Mouse (Mus musculus): ENCODE results near the gene Zc3h12c.
A peak's percentile ranks its signal among the peaks of the same experiment; 100 is the strongest.

Gene Zc3h12c

DNA sequence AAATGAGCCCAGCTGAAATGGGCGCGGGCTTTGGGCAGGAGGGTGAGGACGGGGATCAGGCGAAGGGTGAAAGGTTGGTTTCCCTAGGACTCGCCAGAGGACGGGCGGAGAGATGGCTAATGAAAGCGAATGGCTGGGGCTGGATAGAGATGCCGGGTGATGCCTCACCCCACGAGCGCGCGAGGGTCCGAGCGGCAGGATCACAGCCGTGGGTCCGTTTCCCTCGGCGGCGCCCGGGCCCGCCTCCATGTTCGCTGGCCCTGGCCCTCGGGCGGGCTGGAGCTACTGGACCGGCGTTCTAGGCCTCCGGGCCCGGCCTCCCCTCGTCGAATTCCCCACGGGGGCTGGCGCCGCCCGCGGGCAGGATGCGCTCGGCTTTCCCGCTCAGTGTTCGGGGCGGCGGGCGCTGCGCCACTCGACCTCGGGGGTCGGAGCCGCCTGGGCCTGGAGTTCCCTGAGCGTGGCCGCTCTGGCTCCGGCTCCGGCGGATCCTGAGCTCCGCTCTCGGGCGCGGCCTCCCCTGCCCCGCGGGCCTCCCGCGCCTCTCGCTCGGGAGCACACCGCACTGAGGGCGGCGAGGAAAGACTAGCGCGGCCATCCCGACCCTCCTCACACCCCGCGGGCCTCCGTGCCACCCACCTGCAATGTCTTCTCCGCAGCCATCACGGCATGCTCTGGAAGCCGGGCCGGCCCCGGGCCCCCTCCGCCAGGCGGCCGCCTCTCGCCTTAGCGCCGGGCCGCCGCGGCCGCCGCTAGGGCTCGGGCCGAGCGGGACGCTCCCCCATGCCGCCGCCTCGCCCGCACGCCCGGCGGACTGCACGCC lies at the start of gene Zc3h12c:
Gene Zc3h12c, minus strand, starts transcription at position 710 of the 823 bp plus-strand sequence.
- peak; percentile 25 to 48 for DNase-seq (ENCODE audit: low spot score in 2 of 2)

DNA sequence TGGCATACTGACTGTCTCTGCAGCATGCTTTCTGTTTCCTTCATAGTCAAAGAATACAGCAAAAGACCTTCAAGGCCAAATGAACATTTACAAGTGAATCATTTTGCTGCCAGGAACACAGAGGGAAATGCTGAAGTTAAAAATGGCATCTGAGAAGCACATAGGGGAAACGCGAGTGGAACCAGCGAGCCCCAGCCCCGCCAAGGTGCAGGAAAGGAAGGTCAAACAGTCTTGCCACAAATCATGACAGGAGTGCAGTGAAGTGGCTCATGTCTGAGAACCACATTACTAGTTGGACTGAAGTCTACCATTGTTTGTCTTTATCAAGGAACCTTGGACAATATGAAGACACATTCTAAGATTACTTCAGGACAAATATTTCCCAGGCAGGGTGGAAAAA lies 49.3 kb upstream of the Zc3h12c start:
- DNase-seq (ENCODE audit: low spot score in 2 of 2): no peak

DNA sequence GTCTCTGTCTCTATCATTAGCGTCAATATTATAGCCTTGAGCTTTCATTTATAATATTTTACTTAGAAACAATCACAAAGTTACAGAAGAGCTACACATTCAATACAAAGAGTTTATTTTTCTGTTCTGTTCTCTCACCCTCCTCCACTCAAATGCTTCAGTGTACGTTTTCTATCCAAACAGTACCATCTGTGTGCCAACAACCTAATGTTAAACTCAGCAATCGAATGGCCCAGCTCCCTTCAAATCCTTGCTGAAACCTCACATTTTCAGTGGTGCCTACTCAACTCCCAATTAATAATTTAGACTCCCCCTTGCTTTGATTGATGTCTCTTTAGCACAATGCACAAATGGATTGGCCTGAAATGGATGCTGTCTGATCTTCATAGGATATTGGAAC lies 46.9 kb upstream of the Zc3h12c start:
- DNase-seq (ENCODE audit: low spot score in 2 of 2): no peak

DNA sequence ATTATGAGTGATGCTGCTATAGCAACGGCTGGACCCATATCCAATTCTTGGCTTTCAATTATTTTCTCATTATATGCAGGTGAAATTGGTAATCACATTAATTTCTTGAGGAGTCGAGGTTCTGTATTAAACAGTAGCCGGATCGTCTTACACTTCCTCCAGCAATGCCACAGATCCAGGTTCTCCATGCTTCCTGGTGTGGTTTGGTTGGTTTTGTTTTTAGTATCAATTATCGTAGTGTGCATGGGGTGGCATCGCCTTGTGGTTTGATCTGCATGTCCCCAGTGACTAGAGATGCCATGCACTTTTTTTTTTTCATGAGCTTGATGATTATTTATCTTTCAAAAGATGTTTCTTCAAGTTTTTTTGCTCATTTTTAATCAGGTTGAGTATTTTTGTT lies 44.0 kb upstream of the Zc3h12c start:
- no peak for DNase-seq (ENCODE audit: low spot score in 2 of 2)

DNA sequence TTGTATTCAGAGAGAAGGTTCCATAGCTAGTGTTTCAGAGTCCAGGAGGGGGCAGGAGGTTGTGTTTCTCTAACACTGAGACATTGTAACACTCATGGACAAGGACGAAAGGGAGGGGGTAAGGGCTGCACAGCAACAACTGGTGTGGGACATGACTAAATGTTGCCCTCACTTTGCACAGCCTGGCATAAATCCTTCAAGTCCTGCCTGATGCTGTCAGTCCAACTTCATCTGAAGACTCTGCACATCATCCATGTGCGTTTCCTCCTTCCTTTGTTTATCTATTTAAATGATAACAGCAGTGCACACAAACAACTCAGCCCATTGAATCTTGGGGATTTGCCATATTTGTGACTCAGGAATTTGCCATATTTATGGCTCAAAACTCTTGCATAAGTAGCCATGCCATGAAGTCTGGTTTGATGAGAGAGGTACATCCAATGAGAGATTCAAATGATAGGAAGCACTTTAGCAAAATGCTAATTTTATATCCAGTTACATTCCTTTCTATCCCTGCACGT lies 40.2 kb upstream of the Zc3h12c start:
- no peak for DNase-seq (ENCODE audit: low spot score in 2 of 2)

DNA sequence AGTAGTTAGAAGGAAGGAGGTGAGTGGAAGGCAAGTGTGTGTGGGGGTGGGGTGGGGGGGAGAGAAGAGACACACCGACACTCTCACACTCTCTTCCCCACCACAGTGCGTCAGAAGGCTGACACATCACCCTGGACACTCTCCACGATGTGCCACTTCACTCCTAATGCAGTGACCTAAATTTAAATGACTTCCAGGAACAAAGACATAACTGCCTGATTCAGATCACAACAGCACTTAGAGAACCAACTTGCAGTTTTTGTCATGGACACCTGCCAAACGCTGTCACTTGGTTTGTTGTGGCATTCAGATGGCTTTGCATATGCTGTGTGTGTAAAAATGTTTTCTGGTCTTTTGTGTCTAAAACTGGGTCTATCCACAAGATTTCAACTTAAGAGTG lies 34.8 kb upstream of the Zc3h12c start:
- peak; percentile 6 to 20 for DNase-seq (ENCODE audit: low spot score in 2 of 2)

DNA sequence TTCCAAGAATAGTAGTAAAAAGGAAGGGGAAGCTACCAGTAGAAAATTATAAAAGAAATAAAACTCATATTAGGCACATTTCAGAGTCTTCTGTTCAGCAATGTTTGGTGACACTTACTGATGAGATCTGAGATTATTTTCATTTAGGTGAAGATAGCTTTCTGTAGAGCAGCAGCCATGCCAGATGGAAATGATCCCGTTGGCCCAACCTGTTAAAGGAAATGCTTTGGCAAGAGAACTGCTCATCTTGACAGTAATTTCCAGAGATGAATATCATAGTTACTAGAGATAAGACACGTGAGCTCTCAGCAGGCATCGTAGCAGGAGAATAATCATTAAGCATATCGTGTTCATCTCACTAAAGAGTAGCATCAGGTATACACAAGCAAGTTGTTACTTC lies 31.9 kb upstream of the Zc3h12c start:
- DNase-seq (ENCODE audit: low spot score in 2 of 2): no peak

DNA sequence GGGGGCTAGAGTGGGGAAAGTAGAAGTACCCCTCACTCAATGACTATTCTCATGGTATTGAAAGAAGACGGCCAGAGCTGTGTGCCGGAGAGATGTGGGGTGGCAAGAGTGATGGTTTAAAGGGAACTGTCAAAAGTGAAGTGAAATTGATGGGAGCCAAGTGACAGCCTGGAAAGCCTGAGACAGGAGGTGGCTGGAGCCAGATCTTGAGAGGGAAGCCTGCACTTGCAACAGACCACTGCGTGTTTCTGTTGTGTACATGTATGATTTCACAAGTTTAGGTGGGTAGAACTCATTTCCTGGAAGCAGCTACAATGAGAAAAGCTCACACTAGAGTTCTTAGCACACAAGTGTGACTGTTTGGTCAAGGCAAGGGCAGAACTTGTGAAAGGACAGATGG lies 27.5 kb upstream of the Zc3h12c start:
- no peak for DNase-seq (ENCODE audit: low spot score in 2 of 2)

DNA sequence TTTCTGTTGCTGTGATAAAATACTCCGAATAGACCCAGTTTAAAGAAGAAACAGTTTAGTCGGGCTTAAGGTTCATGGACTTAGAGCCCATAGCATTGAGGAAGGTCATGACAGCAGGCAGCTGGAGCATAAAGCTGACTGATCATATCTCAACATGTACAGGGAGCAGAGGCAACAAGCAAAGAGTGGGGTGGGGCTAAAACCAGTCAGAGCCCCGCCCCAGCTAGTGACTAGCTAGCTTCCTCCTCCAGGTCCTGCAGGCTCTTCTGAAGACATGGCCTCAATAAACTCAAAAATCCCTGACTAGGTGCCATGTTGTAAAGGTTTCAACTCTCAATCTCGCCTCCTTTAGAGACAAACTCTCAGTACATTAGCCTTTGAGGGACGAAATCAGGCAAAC lies 25.5 kb upstream of the Zc3h12c start:
- DNase-seq (ENCODE audit: low spot score in 2 of 2): no peak

DNA sequence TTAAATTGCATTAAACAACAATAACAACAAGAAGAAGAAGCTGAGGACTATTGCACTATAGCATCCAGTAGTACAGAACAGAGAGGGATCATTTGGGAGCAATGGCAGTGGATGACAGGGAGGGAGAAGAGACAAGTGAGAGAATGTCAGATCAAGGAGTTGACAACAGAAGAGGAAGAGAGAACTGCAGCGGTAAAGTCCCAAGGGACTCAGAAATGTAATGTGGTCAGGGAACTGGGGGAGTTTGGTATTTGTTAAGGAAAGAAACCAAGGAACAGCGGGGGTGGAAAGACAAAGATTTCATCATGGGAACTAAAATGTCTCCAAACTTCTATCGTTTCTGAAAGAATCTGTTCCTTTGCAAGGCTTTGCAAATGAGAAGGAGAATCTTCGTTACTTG lies 22.5 kb upstream of the Zc3h12c start:
- no peak for DNase-seq (ENCODE audit: low spot score in 2 of 2)

DNA sequence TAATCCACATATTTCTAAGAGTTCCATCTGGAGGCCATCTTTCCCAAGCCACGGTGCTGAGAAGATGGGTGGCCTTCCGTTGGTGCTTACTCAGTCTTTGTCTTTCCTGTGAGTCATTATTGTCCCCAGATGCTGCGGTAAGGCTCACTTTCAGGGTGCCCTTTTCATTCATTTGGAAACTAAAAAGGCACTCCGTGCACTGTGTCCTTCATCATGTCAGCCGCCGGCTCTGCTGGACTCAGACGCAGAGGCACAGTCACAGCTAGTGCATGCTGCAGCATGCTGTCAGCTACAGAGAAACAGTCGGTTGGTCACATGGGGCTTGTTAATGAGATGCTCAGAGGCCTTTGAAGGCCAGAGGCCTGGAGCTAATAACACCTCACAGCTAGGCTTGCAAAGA lies 19.7 kb upstream of the Zc3h12c start:
- DNase-seq (ENCODE audit: low spot score in 2 of 2): no peak

DNA sequence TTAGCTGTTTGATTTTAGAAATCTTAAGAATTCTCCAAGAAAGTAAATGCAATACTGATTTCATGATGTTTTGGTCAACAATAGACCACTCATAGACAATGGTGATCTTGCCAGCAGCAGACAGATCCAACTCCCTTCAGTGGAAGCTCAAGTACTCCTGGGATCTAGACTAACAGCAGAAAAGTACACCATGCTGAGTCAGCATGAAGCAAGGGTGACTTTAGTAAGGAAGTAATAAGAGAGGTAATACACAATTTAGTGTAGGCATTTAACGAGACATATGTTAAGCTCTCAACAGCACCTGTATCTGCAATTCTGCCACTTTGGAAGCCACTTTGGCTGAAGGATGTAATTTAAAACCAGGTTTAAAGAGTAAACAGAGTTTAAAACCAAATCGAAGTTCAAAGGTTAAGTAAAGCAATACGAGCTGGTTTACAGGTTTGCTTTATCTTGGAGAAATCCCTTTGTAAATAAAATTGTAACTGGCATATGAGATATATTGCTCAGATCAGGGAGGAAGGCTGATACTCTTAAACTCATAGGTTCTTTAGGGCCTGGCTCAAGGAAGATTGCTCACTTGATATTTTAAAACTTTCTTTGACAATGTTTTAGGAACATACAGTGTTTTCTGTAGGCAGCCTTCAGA lies 18.0 kb upstream of the Zc3h12c start:
- DNase-seq (ENCODE audit: low spot score in 2 of 2): no peak

DNA sequence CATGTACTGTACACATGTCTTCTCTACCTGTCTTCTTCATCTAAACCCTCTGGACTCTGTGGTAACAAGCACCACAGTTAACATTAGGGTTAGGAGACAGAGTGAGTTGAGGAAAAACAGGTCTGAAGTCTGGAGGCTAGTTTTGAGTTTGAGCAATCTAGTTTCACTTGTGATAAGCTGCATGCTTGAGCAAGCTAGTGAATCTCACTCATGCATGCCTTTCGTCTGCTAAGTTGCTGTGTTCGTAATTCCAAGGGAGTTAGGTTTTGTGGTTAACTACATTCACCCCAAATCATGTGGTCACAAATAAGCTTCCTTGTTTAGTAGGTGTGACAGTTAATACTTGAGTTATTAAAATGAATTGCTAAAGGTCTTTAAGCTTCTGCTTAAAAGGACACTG lies 13.0 kb upstream of the Zc3h12c start:
- DNase-seq (ENCODE audit: low spot score in 2 of 2): no peak

DNA sequence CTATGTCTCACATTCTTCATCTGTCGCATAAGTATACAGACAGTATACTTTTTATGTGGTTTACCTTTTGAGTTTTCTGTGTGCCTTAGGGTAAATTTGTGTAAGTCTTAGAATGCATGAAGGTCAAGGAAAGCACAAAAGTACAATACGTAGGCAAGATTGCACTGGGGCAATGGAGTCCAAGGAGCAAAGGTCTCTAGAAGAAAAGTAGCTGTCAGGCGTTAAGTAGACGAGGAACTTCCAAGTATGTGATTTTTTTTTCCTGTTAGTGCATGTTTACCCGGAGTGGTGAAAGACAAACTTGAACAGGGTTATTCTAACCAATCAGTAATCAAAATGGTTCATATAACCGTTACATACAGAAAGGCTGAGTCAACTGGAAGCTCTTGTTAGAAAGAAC lies 12.5 kb upstream of the Zc3h12c start:
- no peak for DNase-seq (ENCODE audit: low spot score in 2 of 2)

DNA sequence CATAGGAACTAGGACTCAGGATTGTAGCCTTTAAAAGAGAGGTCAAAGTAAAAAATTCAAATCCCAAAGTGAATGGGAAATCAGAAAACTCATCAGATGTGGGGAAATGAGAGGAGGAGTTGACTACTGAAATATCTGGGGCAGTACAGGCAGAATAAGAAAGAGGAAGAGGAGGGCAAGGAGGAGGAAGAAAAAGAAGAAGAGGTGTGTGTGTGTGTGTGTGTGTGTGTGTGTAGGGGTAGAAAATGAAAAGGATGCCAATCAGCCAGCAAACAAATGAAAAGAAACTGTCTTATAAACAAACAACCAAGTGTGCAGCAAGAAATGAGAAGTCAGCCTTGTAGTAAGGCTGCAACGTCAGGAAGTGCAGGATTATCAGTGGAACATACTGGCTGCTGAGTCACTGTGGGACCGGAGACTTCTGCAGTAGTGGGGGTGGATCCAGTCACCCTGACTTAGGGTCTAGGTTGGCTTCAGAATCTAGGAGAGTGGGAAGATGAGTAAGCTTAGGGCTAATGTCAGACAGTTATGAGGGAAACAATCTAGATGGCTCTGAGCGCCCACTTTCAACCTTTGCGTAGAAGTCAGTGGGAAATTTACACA lies 7.0 kb upstream of the Zc3h12c start:
- no peak for DNase-seq (ENCODE audit: low spot score in 2 of 2)

DNA sequence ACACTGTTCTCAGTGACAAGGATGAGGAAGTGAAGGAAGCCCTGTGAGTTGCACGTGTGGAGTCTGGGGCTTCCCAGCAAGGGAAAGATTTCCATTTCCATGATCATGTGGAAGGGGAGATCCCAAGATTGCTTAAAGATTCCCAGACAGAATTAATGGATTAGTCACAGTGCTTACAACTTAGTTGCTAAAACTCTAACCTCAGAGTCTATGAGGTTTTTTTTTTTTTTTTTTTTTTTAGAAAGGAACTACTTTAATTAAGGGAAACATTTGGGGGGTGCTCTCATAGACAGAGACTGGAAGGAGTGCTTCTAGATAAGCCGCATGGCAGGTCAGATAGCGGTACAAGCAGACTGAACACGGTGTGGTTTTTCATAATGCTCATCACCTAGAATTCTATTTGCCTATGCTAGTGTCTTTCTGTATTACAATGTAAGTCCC lies 6.3 kb upstream of the Zc3h12c start:
- no peak for DNase-seq (ENCODE audit: low spot score in 2 of 2)

DNA sequence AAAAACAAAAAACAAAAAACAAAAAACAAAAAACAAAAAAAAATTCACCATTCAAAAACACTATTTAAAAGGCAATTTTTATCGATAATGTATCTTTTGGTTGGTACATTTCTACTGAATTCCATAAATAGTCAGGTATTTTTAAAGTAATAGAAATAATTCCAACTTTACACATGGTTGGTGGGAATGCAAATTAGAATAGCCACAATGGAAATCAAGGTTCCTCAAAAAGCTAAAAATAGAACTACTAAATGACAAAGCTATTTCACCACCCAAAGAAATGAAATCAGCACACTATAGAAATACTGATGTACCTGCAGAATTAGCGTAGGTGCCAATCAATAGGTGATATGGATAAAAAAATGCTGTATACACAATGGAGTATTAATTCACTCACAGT lies 5.6 kb upstream of the Zc3h12c start:
- no peak for DNase-seq (ENCODE audit: low spot score in 2 of 2)

DNA sequence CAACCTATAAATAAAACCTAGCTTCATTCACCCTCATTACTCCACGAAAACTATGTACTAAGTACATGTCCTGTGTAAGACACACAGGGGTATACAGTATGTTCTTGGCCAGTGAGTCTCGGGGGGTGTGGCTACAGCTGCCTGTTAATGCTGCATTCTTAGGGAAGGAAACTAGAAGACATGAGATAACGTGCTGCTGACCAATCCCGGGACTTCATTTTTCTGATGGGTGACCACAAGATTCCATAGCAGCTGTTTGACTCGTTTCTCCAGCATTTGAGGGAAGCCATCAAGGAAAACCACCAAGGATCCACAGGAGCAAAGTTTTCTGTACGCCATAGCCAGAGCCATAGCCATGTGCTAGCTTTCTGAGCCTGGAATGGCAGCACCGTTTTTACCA lies 4.2 kb upstream of the Zc3h12c start:
- no peak for DNase-seq (ENCODE audit: low spot score in 2 of 2)

DNA sequence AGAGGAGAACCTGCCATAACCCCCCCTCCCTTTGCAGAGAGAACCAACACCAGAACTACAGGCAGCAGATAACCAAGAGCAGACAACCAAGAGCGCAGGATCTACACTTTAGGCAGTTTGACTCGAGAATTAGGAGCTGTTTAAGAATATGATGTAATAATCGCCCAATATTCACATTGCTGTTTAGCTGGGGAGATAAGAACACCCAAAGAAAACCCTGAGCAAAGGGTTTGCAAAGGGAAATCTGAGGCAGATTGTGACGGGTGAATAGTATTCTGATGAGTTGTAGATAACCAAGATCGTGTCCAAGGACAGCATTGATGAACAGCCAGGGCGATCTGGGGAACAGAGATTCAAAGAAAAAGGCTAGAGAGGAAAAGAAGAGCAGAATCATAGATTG lies 2.3 kb upstream of the Zc3h12c start:
- no peak for DNase-seq (ENCODE audit: low spot score in 2 of 2)

DNA sequence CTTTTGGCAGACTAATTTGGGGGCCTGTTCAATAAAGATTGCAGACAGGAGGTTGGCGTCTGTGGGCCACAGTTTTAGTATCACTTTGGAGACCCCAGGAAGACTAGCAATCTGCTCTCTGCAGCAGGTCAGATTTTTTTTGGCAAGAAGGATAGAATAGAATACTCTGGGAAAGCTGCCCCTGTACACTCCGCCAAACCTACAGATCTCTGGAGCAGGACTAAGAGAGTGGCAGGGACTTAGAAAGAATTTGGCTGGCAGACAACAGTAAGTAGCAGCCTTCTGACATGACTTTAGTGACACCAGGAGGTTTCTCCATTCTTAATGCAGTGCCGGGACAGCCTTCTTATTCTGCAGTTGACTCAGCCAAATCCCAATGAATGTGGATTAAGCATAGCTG lies 1.8 kb upstream of the Zc3h12c start:
- DNase-seq (ENCODE audit: low spot score in 2 of 2): no peak

DNA sequence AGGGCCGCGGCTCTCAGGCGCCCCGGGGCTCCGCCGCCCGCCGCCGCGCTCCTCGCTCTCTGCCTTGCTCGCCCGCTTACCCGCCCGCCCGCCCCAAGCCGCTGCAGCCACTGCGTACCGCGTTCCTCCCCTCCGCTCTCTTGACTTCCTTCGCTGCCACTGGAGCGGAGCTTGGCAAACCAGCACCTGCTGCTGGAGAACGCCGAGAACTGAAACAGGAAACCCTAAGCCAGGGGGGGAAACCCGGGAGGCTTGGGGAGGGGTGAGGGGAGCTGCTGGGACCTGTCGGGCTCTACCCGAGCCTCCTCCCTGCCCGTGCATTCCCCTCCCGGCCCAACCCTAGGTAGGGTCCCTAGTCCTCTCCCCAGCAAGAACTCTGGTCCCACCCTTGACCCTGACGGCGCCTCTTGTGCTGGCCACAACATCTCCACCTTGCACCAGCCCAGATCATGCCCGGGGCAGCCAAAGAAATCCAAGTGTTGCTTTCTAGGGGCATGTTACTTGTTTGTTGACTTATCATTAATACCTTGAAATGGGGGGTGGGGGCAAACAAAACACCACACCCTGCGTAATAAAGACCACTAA lies 406 bp upstream of the Zc3h12c start:
- DNase-seq (ENCODE audit: low spot score in 2 of 2): peak; percentile 63 to 74

DNA sequence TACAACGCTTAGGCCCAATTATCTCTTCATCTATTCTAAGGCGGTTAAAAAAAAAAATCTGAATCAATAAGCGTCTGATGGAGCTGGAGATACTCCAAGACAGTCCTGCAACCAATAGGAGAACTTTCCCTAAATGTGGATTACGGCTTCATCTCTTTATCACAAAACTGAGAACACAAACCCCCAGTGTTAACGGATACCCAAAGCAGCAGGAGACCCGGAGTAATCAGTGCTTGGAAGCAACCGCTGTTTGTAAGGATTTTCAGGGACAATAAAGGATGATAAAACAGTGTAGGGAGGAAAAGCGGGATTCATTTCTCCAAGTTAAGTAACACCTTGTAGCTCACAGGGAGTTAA lies 888 bp downstream of the Zc3h12c start:
- DNase-seq (ENCODE audit: low spot score in 2 of 2): no peak

DNA sequence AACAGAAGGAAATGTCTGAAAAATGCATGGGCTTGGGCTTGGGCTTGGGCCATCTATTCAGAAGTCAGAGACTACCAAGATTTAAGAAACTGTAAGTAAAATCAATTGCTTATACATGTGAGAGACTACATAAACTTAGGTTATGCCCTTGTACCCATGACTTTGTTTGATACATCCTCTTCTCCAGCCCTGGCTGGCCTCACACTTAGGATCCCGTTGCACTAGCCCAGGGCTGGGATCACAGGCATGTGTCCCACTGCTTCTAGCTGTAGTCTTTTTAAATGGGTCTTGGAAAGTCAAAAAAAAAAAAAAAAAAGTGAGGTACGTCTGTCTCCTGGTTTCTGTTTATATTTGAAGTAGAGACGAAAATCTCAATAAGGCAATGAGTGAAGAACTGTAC lies 1.3 kb downstream of the Zc3h12c start:
- no peak for DNase-seq (ENCODE audit: low spot score in 2 of 2)
